Mouse (Mus musculus) retina, postnatal 1 day (tissue): Measurements from ENCODE around the gene Cd6.

Source experiments
- DNase-seq: peaks from one replicate; pipeline ENCODE4 v3.0.0-alpha.2; 2012

Cd6 gene

DNA sequence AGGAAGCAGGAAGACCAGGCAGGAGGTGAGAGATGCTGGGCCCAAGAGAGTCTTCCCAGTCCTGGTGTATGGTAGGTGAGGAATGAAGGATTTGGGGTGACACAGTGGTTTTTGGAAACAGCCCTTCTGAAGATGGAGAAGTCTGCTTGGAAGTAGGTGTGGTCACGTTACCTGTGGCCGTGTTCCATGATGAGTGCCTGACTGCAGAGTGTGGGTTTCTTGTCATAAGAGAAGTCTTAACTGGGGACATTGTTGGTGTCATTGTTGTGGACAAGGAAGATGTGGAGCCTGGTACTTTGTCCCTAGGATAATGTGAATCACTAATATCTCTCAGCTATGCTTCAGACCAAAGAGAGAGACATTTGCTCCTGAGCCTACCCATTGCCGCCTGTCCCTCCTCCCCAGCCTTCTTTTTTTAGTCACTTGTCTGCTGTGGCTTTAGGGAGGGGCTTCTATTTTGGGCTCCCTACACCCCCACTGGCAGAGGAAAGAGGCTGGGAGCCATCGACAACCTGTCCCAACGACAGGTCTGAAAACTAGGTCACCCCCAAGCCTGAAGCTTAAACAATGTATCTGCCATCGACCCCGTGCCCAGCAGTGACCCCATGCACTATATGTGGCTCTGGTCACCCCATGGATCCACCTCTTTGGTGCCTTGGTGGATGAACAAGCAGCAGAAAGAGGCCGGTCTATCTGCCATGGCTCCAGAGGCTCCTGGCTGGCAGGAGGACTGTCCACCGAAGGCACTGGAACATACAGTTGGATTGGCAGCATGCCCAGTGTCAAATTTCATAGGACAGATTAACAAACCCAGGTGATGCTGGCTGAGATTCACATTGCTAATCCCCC, 69.7 kb downstream of the Cd6 start:
- DNase-seq: no peak

DNA sequence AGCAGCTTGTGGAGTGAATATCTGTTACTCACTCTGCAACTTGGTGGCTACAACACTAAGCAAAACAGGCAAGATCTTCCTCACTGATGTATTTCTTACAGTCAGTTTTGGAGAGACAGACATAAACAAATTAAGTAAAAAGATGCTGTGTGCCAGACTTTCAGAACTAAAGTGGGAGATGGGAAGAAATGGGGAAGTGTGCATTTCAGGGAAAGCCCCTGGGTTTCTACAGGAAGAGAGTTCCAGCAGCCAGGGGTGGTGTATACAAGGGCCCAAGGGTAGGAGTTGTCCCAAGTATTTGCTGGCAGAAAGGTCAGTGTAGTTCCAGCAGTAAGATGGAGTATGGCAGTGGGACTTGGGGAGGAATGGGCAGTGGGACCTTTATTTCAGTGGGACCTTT, 70.3 kb downstream of the Cd6 start:
- no peak for DNase-seq

- DNase-seq: no peak
Observed at GRCm38 (mm10) chr19:10758708-10759107, 71.2 kb downstream of the Cd6 start.

DNA sequence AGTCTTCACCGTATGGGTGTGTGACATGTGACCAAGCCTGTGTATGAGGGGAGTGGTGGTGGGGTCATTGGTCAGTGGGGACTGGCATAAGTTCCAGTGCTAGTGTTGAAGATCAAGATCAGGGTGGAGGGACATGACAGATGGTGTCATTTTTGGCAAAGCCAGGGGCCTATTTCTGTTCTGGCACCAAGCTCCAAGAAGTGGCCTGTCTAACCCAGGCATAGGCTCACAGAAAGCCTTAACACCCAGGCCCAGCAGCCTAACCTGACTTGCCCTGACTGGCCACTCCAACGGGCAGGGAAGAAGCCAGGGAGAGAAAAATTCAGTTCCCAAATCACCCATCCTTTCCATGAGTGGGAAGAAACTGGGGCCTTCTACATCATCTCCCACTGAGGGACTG, 72.3 kb downstream of the Cd6 start:
- DNase-seq: no peak

DNA sequence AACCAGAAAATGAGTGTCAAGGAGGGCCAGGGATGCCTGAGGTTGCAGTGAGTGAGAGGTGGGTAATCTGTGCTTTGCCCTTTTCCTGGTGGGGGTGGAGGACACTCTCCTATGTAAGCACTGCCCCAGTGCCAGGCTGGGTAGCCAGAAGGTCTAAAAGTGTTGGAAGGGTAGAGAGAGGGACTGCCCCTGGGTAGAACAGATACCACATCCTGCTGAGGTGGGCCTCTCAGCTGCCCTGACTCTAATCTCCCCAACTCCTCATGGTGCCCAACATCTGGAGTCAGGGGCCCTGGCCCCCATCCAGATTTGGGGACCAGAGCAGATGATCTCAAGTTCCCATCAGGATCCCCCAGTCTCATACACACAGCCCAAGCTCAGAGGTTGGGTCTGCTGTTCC, 72.7 kb downstream of the Cd6 start:
- no peak for DNase-seq

DNA sequence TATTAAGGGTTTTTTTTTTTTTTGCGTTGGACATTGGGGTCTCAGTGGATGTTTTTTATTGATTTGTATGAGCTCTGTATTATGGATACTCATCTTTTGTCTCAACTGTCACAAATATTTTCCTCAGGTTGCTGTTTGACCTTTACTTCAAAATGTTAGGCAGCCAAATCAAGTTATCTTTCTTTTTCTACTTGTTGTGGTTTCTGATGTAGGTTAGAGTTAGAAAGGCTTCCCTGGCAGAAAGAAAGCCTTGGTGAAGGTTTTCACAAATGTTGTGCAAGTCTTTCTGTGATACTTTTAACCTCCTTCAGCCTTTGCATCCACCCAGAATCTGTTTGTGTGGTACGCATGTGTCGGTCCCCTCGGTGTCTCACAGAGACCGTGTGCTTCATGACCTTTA, 77.2 kb downstream of the Cd6 start:
- DNase-seq: no peak

- DNase-seq: no peak
Observed at GRCm38 (mm10) chr19:10752106-10752505, 77.8 kb downstream of the Cd6 start.

DNA sequence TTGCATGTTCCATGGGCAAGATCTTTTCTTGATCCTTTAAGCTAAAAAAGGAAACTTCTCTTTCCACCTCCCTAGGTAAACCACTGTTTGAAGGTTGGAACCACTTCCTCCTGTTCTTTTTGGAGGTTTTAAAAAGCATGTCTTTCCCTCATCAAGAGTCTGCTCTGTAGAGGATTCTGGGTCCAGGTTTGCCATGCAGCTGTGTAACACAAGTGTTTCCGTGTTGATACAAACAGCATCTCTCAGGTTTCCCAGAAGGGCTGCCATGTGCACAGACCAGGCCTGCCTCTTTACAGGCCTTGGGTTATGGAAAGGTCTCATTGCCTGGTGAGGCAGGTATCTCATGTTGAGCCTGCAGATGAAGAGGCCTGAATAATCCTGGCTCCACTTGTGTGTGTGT, 78.3 kb downstream of the Cd6 start:
- DNase-seq: no peak

GRCm38 (mm10) chr19:10750161-10750560, 79.7 kb downstream of the Cd6 start:
- no peak for DNase-seq

- DNase-seq: no peak
Observed at GRCm38 (mm10) chr19:10749295-10749694, 80.6 kb downstream of the Cd6 start.

DNA sequence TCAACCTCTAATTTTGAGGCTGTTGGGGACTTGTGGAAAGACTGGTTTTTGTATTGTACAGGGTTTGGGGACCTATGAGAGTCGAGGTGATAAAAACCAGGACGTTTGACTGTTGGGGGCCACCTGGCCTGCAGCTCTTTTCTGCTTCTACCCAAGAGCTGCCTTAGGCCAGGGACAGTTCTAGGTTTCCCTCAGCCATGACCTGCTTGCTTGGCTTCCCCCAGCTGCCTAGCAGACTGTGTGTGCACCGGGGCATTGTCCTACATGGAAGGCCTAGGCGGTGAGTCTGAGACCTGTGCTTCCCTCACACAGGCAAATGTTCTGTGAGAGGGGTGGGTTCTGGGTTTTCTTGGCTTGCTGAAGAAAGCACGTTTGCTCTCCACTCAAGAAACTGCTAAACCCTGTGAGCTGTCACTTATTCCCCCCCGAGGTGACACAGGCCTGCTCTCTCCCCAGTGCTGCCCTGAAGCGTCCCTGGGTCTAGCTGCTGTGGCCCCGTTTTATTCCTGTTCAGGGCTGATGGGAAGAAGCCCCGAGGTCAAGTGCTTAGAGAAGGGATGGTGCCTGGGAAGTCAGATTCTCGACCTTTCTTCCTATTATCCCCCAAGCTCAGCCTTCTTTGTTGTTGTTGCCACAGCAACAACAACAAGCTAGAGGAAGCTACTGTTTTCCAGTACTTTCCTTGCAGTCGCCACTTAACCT, 81.3 kb downstream of the Cd6 start:
- peak; percentile 28 for DNase-seq

DNA sequence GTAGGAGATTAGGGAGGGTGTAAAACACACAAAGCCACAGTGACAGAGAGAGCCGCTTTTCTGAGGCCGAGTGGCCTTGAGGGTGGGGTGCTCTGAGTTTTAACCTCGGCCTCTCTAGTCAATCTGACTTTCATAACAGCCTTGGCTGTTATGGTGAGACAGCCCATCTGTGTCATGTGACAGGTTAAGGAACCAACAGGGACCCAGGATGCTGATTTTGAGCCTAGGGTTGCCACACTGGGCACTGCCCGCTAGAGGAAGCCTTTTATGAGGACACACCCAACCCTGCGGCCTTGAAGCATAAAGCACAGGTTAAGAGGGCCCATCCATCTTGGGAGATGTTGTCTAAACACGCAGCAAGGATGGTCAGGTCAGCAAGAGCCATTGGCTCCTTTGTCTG, 82.1 kb downstream of the Cd6 start:
- DNase-seq: no peak

DNA sequence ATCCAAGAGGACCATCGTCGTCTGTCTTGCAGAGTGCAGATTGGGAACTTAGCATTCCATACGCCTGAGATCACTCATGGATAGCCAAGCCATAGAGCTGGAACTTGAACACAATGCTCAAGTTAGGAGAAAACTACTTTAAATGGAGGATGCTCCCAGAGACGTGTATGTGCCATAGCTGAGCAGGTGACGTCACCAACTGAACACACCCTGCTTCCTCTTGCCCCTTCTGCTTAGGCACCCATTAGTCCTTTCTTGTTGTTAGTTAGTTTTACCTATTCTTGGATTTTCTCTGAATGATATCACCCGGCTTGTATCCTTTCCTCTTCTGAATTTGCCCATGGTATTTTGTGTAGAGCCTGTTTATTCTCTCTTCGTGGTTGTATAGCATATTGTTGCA, 82.7 kb downstream of the Cd6 start:
- DNase-seq: no peak

DNA sequence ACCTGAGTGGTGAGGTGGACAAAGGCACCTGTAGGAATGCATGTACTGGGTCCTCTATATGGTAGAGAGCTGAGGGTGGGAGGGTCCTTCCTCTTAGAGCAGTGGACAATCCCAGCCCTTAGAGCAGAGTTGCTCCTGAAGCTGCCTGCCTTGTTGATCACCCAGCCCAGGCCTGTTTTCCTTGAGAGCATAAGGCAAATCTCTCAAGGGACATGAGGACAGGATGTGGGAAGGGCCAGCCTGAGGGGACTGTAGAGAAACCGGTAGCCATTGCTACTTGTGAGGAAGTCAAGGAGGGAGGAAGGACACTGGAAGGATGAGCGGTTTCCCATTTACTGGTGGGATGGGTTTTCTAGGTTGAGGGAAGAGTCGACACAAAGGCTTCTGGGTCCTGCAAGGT, 87.3 kb downstream of the Cd6 start:
- no peak for DNase-seq

GRCm38 (mm10) chr19:10742145-10742544, 87.7 kb downstream of the Cd6 start:
- DNase-seq: no peak

DNA sequence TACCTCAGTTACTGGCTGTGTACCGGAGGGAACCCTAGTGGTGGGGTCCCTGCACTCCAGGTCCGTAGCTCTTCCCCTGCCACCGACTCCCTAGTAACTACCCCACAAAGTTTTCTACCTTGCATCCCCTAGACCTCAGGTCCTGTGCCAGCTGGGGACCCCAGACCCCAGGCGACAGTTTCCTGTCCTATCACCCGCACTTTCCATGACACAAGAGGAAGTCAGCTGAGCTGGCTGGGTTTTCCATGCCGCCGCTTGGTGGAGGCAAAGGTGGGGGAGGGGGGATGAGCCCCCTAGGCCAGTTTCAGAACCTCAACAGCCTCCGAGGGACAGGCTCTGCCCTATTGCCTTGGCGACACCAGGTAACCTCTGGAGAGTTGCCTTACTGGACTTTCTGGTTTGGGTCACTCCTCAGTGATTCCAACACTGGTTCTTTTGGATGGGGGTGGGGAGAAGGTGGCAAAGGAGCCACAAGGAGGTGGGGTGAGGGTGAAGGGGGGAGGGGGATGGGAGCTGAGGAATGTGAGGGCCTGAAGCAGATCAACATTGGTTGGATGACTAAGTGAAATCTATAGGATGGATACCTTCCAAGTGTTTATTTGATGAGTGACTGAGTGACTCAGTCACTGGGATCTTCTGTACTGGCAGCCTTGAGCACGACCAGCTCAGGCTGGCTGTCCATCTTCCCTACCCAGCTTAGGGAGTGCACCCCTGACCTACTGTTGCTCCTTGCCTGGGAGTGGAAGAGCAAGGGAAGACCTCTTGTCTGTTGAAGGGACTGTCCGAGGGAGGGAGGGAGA, 89.0 kb downstream of the Cd6 start:
- no peak for DNase-seq

DNA sequence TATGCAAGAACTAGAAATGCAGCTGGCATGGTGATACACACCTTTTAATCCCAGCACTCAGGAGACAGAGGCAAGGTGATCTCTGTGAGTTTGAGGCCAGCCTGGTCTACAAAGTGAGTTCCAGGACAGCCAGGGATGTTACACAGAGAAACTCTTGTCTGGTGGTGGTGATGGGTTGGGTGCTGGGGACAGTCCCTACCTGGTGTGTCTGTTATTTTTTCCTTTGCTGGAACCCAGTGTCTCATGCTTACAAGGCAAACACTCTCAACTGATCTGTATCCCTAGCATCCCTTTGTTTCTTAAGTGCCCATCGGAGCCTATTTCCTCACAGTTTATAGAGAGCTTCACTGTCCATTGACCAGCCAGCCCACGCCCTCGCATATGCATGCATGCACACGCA, 89.9 kb downstream of the Cd6 start:
- no peak for DNase-seq
